Mouse (Mus musculus) cerebellum, adult 9-11 months (tissue): ENCODE data around the gene Zfhx3.

Experiments used
- DNase-seq: peaks from one replicate; pipeline ENCODE4 v3.0.0; 2022

Gene Zfhx3

DNA sequence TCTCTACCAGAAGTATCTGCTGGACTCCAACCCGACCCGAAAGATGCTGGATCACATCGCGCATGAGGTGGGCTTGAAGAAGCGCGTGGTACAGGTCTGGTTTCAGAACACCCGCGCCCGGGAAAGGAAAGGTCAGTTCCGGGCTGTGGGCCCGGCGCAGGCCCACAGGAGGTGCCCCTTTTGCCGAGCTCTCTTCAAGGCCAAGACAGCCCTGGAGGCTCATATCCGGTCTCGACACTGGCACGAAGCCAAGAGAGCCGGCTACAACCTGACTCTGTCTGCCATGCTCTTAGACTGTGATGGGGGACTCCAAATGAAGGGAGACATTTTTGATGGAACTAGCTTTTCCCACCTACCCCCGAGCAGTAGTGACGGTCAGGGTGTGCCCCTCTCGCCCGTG is 1007.9 kb downstream of the Zfhx3 start:
- no peak for DNase-seq

DNA sequence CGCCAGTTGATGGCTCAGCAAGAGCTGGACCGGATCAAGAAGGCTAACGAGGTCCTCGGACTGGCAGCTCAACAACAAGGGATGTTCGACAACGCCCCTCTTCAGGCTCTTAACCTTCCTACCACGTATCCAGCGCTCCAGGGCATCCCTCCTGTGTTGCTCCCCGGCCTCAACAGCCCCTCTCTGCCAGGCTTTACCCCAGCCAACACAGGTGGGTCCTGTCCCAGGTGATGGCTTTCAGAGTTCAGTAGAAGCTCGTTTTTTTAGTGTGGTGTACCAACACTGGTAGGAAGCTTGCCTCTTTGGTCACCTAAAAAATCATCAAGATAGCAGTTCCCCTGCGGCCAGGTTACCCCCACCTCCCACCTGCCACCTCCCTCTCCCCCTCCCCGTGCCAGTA is 1009.1 kb downstream of the Zfhx3 start:
- no peak for DNase-seq

DNA sequence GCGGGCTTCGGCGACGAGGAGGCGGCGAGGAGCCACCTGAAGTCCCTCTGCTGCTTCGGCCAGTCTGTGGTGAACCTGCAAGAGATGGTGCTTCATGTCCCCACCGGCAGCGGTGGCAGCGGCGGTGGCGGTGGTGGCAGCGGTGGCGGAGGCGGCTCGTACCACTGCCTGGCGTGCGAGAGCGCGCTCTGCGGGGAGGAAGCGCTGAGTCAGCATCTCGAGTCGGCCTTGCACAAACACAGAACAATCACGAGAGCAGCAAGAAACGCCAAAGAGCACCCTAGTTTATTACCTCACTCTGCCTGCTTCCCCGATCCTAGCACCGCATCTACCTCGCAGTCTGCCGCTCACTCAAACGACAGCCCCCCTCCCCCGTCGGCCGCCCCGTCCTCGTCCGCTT is 1014.0 kb downstream of the Zfhx3 start:
- DNase-seq, result no peak

- DNase-seq, result no peak
Observed at GRCm38 (mm10) chr8:108962516-108962915, 1020.1 kb downstream of the Zfhx3 start.

GRCm38 (mm10) chr8:108963181-108963580 is 1020.7 kb downstream of the Zfhx3 start:
- DNase-seq, result no peak

DNA sequence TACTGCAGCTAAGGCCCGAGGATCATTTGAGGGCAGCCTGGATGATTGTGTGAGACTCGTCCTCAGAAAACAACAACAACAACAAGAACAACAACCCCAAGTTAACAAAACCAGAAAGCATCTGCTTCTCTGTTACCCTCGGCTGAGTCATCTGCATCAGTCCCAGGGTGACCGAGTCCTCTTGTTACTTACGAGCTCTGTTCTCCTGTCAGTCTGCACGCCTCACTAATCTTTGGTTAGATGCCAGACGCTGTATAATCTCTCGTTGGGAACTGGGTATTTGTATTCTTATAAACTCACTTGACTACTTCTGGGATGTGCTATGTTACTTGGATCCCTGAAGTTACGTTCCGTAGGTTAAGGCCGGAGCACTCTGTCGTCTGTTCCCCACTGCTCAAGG is 1023.6 kb downstream of the Zfhx3 start:
- DNase-seq, result no peak

GRCm38 (mm10) chr8:108973639-108974325 is 1031.3 kb downstream of the Zfhx3 start:
- DNase-seq, result no peak

GRCm38 (mm10) chr8:108977693-108978361 is 1035.4 kb downstream of the Zfhx3 start:
- DNase-seq, result no peak

GRCm38 (mm10) chr8:108978362-108978750 is 1035.9 kb downstream of the Zfhx3 start:
- DNase-seq, result no peak

GRCm38 (mm10) chr8:108984904-108985303 is 1042.5 kb downstream of the Zfhx3 start:
- DNase-seq, result no peak

GRCm38 (mm10) chr8:108989841-108990240 is 1047.4 kb downstream of the Zfhx3 start:
- no peak for DNase-seq

DNA sequence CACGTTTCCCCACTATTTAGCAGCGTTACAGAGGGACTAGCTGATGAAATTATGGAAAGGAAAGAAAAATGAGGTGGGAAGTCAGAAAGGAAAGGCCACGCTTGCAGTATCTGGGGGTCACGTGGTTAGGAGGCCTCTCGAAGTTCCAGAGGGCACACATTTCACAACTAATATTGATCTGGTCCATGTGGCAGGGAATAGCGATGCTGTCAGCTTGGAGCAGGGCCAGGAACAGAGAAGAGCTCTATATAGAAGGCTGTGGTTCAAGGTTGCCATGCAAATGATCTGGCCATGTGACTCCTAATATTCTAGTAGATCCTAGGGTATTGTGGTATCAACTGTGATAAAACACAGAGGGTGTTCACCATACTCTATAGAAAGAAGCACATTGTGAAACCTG is 1048.1 kb downstream of the Zfhx3 start:
- DNase-seq, result no peak

DNA sequence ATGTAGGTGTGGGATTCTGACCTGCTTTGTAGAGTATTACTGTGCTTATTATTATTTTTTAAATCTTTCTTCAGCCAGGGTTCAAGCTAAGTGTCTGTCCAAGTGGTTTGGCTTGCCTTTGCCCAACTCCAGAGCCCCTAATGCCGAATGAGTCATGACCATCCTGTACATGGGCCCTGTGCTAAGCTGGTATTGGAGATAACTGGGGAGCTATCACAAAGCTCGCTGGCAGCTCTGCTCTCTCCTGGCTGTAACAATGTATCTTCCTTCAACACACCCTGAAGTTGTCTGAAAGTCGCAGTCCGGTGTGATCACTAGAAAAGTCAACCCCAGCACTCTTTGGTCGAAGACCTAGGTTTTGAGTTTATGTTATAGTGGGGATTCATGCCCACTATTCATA is 1049.0 kb downstream of the Zfhx3 start:
- DNase-seq, result no peak

- no peak for DNase-seq
Observed at GRCm38 (mm10) chr8:108993718-108994117, 1051.3 kb downstream of the Zfhx3 start.

GRCm38 (mm10) chr8:108994187-108994586 is 1051.7 kb downstream of the Zfhx3 start:
- DNase-seq, result no peak

DNA sequence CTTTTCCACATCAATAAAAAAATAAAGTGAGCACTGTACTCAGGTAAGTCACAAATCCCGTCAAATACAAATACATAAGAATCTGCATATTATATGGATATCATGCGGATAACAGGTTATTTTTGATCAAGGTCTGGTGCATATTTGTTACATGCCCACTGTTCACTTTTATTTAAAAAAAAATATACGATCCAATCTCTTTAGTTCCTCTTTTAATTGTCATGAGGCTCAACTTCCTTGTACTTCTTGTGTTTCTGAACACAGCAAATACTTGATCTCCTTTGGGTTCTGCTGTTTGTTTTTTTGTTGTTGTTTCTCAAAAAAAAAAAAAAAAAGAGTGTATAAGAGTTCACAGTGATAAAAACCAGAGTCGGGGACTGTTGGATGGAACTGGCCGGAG is 1052.4 kb downstream of the Zfhx3 start:
- no peak for DNase-seq

- DNase-seq, result no peak
Observed at GRCm38 (mm10) chr8:108997334-108997733, 1054.9 kb downstream of the Zfhx3 start.

GRCm38 (mm10) chr8:108999297-109000249 is 1057.1 kb downstream of the Zfhx3 start:
- DNase-seq, result no peak

DNA sequence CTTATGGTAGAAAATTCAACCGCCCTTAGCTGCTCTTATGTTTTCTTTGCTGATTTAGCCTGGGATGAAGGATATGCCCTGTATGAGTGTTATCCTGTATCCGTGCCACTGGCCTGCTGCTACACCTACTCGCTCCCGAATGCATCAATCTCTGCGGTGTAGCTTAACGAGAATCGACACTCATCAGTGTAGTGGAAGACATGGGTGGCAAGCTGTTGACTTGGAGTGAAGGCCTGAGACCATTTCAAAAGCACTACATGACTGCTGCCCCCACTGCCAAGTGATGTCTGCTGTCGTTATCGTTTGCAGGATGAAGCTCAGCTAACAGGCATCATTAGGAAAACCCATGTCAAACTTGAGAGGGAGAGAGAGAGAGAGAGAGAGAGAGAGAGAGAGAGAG is 1058.6 kb downstream of the Zfhx3 start:
- DNase-seq, result no peak

DNA sequence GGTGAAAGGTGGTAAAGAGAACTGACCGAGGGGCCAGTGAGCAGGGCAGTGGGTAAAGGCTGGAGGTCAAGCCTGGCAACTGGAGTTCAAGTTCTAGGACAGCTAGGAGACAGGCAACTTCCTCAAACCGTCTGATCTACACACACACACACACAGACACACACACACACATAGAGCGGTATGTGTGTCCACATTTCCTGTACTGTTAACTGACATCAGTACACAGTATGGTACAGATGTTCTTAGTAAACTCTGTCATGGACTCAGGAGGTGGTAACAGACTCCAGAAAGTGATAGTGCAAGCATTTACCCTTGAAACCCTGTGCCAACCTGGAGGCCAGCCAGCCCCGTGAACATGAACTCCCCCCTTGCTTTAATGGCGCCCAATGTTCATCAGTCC is 1059.5 kb downstream of the Zfhx3 start:
- no peak for DNase-seq

DNA sequence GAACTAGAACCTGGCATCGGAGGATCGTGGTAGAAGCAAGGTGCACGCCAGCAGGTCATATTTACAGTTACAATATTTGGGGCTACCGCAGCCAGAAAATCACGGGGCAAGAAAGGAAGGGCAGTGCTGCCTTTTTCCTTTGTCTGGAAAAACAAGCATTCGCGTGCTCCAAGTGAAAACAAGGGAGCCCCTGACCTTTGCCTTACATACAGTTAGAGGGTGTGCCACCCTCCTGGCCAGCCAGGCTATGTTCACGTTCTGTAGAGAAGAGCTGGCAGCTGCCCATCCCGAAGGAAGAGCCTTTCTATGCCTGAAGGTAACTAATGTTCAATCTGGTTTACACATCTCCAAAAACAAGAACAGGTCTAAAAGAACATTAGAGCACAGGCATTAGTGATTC is 1064.5 kb downstream of the Zfhx3 start:
- DNase-seq, result no peak
